Mouse (Mus musculus): ENCODE data around the gene Ppip5k2.

- TF ChIP-seq CTCF (IDR thresholded peaks at IDR 0.05; ENCODE audit: extremely low read depth, insufficient read length, insufficient replicate concordance, low read depth, low read length) = no peak
- no peak for TF ChIP-seq POLR2A (IDR thresholded peaks at IDR 0.05; ENCODE audit: low read depth, low read length)
These were observed 3.8 kb upstream of the Ppip5k2 start for GRCm38 (mm10) chr1:97773973-97774372.
